Mouse (Mus musculus) hindbrain, postnatal 0 days (tissue): Measurements from ENCODE around the gene Fas. TPM values are rescaled to one million over a fixed set of nuclear protein-coding genes. Genes with fewer than 3 reads are reported as not detected.

Source experiments
- ATAC-seq: fragments of 200-750 bp; cut with Nextera tagmentation; 2 replicates; pipeline ENCODE4 v1.8.0; 2017; ENCODE audit warnings: mild to moderate bottlenecking, moderate TSS enrichment, moderate library complexity
- DNase-seq: peaks from one replicate; pipeline ENCODE4 v3.0.0-alpha.2; 2015; ENCODE audit warnings: low spot score
- H3K27ac ChIP-seq: fragments of 300-500 bp; sonication (generic); 2 replicates; pipeline ENCODE4 v1.5.1; 2014; ENCODE audit warnings: mild to moderate bottlenecking
- H3K27me3 ChIP-seq: fragments of 300-500 bp; sonication (generic); 2 replicates; pipeline ENCODE4 v1.6.1; 2014; ENCODE audit warnings: low read length, mixed read lengths; ENCODE audit not compliant: insufficient read depth
- H3K36me3 ChIP-seq: fragments of 300-500 bp; sonication (generic); 2 replicates; pipeline ENCODE4 v1.6.1; 2014; ENCODE audit warnings: low read length, mixed read lengths; ENCODE audit not compliant: insufficient read depth
- H3K4me1 ChIP-seq: fragments of 300-500 bp; sonication (generic); 2 replicates; pipeline ENCODE4 v1.6.1; 2014; ENCODE audit warnings: antibody characterized with exemption, low read length, mixed read lengths; ENCODE audit not compliant: insufficient read depth
- H3K4me2 ChIP-seq: fragments of 300-500 bp; sonication (generic); 2 replicates; pipeline ENCODE4 v1.6.1; 2014; ENCODE audit warnings: low read depth, mild to moderate bottlenecking, low read length, moderate library complexity, mixed read lengths
- H3K4me3 ChIP-seq: fragments of 300-500 bp; sonication (generic); 2 replicates; pipeline ENCODE4 v1.5.1; 2014; ENCODE audit warnings: low read length
- H3K9ac ChIP-seq: fragments of 300-500 bp; sonication (generic); replicated peaks from 2 replicates; pipeline ENCODE4 v1.6.1; 2014; ENCODE audit warnings: mild to moderate bottlenecking, low read length, moderate library complexity, mixed read lengths
- H3K9me3 ChIP-seq: fragments of 300-500 bp; sonication (generic); 2 replicates; pipeline ENCODE4 v1.6.1; 2016; ENCODE audit warnings: low read length, mixed read lengths
- CTCF ChIP-seq: IDR thresholded peaks from 2 replicates; pipeline ENCODE4 v1.5.1; 2016; ENCODE audit warnings: antibody characterized with exemption, control low read depth, low read depth
- WGBS: fragments of 180-500 bp; shearing (Covaris S2); extraction: QIAGEN DNeasy Blood & Tissue Kit; methylation state at CpG from one replicate; pipeline ENCODE4 v1.1.7; 2014; 5-methylcytosine and 5-hydroxymethylcytosine counted together
- polyA plus RNA-seq: library from polyadenylated mRNA; unstranded; fragments of >200 nt; fragmentation: Nextera tagmentation; extraction: Ambion mirVana; gene quantifications from 2 replicates; pipeline ENCODE4 v1.2.1, GENCODE M21; 2015
- total RNA-seq: library from RNA; depleted of rRNA; stranded (reverse); fragments of >200 nt; gene quantifications from 2 replicates; pipeline ENCODE4 v1.2.3, GENCODE M21; 2014

Gene Fas
- total and polyA plus RNA-seq, 2 experiments from 2014 or later: 0.78 to 2.8 TPM

DNA sequence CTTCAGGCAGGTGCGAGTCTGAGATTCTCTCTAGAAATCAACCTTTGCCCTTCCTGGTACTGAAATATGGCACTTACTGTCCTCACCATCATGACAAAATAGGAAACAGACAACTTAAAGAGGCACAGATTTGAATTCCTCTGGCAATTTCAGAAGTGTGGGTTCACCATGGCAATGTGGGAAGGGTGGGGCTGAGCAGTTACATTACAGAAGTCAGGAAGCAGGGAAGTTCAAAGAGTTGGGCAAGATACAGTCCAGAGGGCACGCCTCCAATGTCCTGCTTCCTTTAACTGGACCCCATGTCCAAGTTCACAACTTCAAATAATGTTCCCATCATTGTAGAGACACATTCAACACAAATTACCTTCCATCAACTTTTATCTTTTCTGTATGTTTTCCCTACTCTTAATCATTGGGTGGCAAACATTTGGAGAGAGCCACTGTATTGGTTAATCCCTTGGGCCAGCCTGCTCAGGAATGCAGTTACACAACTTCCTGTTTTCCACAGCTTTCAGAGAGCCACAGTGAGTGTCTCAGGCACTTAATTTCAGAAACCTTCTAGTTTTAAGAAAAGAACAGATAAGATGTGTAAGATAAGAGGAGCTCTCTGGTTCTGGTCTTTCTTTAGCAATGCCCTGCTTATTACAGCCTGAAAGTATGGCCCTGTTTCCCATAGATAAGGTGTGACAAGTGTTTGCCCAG lies 28.0 kb upstream of the Fas start:
- WGBS: 83% methylated on average over 2 of the region's 2 CpGs
- H3K36me3 ChIP-seq: no peaks in the 10 kb centered on the region
- no peak overlapping the region for H3K4me3 ChIP-seq
- no peaks in the 10 kb centered on the region for H3K27me3 ChIP-seq
- ATAC-seq: no peak
- H3K4me1 ChIP-seq: no peaks in the 10 kb centered on the region
- no peak overlapping the region for H3K27ac ChIP-seq
- H3K4me2 ChIP-seq: no peak overlapping the region
- H3K9ac ChIP-seq: no peak overlapping the region
- no peak for TF ChIP-seq CTCF
- no peaks in the 10 kb centered on the region for H3K9me3 ChIP-seq
- DNase-seq: no peak

DNA sequence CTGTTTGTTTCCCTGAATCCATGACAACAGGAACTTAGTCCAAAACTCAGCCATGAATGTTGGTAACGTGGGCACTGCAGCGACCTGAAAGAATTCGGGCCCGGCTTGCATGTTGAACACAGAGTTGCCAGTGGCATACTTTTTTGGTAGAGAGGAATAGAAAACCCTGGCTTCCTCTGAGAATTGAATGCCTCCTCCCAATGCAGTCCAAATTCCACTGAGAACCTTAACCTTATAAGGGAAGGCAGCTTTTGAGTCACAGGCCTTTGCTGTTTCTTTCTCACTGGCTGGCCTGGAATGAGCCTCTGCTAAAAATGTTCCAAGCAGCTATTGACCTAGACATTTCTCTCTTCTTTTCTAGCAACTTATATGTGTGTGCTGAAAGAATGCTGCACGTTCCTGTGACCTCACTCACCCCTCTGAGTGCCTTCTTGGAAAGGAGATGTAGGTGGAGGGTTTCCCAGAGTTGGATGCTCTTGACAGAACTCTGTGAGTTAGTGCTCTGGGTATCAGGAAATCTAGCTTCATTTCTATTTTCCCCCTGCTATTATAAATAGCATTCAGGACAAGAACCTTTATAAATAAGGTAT lies 24.8 kb upstream of the Fas start:
- DNase-seq: peak; percentile 20
- 46% methylated on average over 5 of the region's 5 CpGs for WGBS
- no peak for TF ChIP-seq CTCF

DNA sequence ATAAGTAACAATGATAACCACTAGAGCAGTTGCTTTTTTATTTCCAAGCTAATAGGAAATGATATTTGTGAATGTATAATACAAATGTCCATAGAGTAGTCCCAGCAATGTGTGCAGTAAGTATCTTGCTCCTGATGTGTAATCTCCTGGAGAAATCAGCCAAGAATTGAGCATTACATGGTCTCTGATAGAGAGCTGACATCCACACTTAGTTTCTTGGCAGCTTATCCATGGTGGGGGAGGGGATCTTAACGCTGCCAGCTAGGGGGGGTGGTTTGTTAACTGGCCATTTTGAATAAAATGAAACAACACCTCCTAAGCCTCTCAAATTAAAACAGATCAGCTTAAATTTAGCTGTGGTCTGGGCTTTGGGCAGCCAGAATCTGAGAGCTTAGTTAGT lies 21.5 kb upstream of the Fas start:
- ATAC-seq (no peak), DNase-seq (no peak)
- H3K4me3 ChIP-seq: no peak overlapping the region
- H3K9me3 ChIP-seq: no peaks in the 10 kb centered on the region
- no peak overlapping the region for H3K9ac ChIP-seq
- H3K27ac ChIP-seq: no peak overlapping the region
- no peak overlapping the region for H3K4me2 ChIP-seq
- 52% methylated on average over 1 of the region's 1 CpGs for WGBS
- H3K27me3 ChIP-seq: no peaks in the 10 kb centered on the region
- no peaks in the 10 kb centered on the region for H3K36me3 ChIP-seq
- H3K4me1 ChIP-seq: no peaks in the 10 kb centered on the region
- TF ChIP-seq CTCF: no peak

More for the DNA sequence above, 24.8 kb upstream of the Fas start:
- Histone ChIP-seq H3K27ac (no peak overlapping the region), H3K4me3 (no peak overlapping the region), H3K9me3 (no peaks in the 10 kb centered on the region), H3K27me3 (no peaks in the 10 kb centered on the region), H3K9ac (no peak overlapping the region), H3K4me1 (no peaks in the 10 kb centered on the region), H3K36me3 (no peaks in the 10 kb centered on the region), H3K4me2 (no peak overlapping the region)
- ATAC-seq: no peak

DNA sequence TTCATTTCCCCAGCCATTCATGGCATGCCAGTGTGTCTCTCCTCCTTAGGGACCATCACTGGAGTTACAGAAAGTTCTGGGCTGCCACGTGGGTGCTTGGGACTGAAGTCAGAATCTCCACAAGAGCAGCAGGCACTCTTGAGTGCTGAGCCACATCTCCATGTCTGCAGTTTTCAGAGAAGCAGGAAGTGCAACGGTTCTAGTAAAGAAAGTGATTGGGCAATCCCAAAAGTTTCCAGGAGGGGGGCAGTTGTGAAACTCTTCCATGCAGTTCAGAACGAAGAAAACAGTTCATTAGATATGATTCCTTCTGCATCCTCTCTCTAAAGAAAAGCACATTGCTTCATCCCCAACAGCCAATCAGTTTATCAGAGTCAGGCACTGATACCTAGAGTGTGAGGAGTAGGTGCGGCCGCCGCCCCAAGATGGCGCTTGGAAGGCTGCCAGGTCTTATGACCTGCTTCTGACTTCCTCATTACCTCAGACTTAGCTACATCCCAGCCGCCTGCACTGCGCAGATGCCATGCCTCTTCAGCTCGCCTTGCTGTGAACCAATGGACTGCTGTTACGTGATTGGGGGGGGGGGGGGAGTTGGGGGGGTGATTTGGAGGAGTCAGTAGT lies 20.2 kb upstream of the Fas start:
- 91% methylated on average over 11 of the region's 11 CpGs for WGBS
- ATAC-seq (no peak), DNase-seq (no peak)
- H3K4me1 ChIP-seq: no peaks in the 10 kb centered on the region
- H3K9me3 ChIP-seq: no peaks in the 10 kb centered on the region
- H3K4me2 ChIP-seq: no peak overlapping the region
- no peak overlapping the region for H3K27ac ChIP-seq
- H3K4me3 ChIP-seq: no peak overlapping the region
- no peaks in the 10 kb centered on the region for H3K36me3 ChIP-seq
- no peaks in the 10 kb centered on the region for H3K27me3 ChIP-seq
- no peak overlapping the region for H3K9ac ChIP-seq
- TF ChIP-seq CTCF: no peak

DNA sequence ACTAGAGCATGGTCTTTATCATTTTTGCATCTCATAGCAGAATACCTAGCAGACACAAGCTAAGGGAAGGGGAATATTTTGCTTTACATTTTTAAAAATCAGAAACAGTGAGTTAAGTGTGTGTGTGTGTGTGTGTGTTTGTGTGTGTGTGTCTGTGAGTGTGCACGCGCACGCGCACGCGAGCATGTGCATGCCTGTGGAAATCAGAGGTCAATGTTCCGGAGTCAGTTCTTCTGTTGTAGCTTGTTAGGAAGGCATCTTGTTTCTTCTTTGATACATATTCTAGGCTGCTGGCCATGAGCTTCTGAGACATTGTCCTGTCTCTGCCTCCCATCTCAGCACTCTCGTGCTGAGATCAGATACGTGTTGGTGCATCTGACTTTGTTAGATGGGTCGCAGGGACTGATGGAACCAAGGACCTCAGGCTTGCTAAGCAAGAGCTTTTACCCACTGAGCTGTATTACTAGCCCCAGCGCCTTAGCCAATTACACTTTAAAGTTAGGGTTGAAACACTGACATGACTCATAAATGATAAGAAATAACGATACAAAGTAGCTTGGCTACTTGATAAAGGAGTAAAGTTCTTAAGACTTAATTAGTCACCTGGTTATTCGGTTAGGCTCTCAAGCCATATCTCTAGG lies 19.5 kb upstream of the Fas start:
- 92% methylated on average over 13 of the region's 13 CpGs for WGBS
- no peaks in the 10 kb centered on the region for H3K27me3 ChIP-seq
- ATAC-seq (no peak), DNase-seq (no peak)
- H3K27ac ChIP-seq: no peak overlapping the region
- H3K4me3 ChIP-seq: no peak overlapping the region
- H3K9ac ChIP-seq: no peak overlapping the region
- H3K9me3 ChIP-seq: no peaks in the 10 kb centered on the region
- no peak for TF ChIP-seq CTCF
- H3K36me3 ChIP-seq: no peaks in the 10 kb centered on the region
- no peaks in the 10 kb centered on the region for H3K4me1 ChIP-seq
- no peak overlapping the region for H3K4me2 ChIP-seq

DNA sequence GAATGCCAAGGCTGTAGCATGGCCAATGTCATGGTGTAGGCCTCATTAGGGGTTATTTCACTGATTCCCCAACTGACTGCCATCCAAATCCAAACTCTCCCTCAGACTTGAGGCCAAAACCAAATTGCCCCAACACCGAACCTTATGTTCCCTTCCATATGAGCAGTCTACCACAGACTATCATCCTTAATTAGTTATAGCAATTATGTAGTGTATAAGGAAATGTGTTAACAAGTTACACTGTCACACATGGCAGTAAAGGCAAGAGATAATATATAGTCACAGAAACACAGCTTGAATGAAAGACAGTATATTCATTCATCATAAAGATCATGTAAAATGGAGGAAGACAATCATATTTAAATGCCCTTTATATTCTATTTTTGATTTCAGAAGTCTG lies 17.4 kb upstream of the Fas start:
- Histone ChIP-seq H3K4me1 (no peaks in the 10 kb centered on the region), H3K4me2 (no peak overlapping the region), H3K4me3 (no peak overlapping the region), H3K9me3 (no peaks in the 10 kb centered on the region), H3K36me3 (no peaks in the 10 kb centered on the region), H3K27me3 (no peaks in the 10 kb centered on the region), H3K27ac (no peak overlapping the region), H3K9ac (no peak overlapping the region)
- TF ChIP-seq CTCF: no peak
- WGBS: 95% methylated on average over 1 of the region's 1 CpGs
- DNase-seq: no peak
- no peak for ATAC-seq
